Mouse (Mus musculus): ENCODE measurements at regions not wholly inside any gene's neighbourhood (a gene's known extent, or its start where the extent isn't known, plus 50 kb on each side); places are given as distances from the start of the nearest gene placed in this dataset.

- TF ChIP-seq POLR2A (IDR thresholded peaks at IDR 0.05; ENCODE audit: low read depth, low read length) = no peak
- no peak for TF ChIP-seq CTCF (conservative IDR thresholded peaks at IDR 0.05; ENCODE audit: insufficient read depth, insufficient read length, low read depth, low read length)
Observed at GRCm38 (mm10) chr5:51982780-51983179, 207.5 kb downstream of the Dhx15 start.
